Mouse (Mus musculus) spleen, postnatal 4 days (tissue): Measurements from ENCODE around the gene Tpbpb.
"Not testable (repeated sequence)": the region's sequence is repeated elsewhere in the genome, so short reads cannot be mapped to it uniquely, and the experiment has no call there.

Experiments
- DNase-seq, 2 experiments: peaks; one replicate each; pipeline ENCODE4 v3.0.0; 2022; ENCODE audit warnings: low spot score in 2 of 2

Tpbpb gene

GRCm38 (mm10) chr13:60904780-60905179, at the start of gene Tpbpb:
Gene Tpbpb (minus strand): TSS chr13:60904880.
- DNase-seq, result not testable (repeated sequence)

DNA sequence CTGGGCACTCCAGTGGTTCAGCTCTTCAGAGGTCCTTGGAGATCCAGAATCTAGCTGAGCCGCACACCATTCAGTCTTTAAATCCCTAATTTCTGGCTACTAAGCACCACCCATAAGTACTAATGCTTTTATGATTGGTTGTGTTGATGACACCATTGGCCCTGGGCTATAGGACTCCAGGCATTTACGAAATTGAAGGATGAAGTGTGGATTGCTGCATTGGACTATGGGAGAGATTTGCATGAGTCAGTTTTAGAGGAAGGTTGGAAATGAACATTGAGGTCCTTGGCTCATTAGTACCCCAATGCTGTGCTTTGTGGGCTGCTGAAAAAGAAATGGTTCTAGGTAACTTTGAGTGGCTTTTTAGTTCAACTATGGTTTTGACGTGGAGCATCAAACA, 37.2 kb upstream of the Tpbpb start, which contains the start of gene Tpbpa:
Gene Tpbpa (minus strand): TSS at position 101 of the 400 bp plus-strand sequence.
- DNase-seq, result not testable (repeated sequence)

- DNase-seq, result no peak
Measured at GRCm38 (mm10) chr13:60936500-60936901, 31.8 kb upstream of the Tpbpb start, which contains the start of the genes Gm49391 and Ctla2a. Gene Gm49391 (minus strand): TSS chr13:60936571. Gene Ctla2a (minus strand): TSS chr13:60936625.

DNA sequence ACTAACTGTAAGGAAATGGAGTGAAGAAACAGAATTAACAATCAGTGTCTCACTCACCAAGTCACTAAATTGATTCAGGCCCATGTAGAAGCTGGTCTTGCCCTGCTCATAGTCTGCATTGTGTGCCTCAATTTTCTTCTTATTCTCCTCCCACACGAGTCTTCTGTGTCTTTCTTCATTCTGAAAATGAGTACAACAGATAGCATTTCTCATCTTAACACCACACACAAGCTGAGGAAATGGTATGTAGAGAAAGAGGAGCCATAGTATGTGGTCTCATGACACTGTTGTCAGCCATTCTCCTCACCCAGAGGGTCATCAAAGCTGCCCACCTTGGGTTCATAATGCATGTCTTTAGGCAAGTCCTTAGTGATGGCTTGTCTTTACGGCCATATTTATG, 30.8 kb upstream of the Tpbpb start, which contains the start of gene Gm49393:
Gene Gm49393 (minus strand): TSS at position 101 of the 400 bp plus-strand sequence.
- not testable (repeated sequence) for DNase-seq

GRCm38 (mm10) chr13:60897328-60897727, 7.4 kb downstream of the Tpbpb start, which contains the start of gene Ctla2b:
Gene Ctla2b (minus strand): TSS chr13:60897447.
- DNase-seq, result no peak

GRCm38 (mm10) chr13:60896794-60897193, 7.9 kb downstream of the Tpbpb start, which contains the start of gene Gm49392:
Gene Gm49392 (minus strand): TSS chr13:60896894.
- not testable (repeated sequence) for DNase-seq

GRCm38 (mm10) chr13:60895406-60896160, 9.1 kb downstream of the Tpbpb start:
- DNase-seq, result no peak

DNA sequence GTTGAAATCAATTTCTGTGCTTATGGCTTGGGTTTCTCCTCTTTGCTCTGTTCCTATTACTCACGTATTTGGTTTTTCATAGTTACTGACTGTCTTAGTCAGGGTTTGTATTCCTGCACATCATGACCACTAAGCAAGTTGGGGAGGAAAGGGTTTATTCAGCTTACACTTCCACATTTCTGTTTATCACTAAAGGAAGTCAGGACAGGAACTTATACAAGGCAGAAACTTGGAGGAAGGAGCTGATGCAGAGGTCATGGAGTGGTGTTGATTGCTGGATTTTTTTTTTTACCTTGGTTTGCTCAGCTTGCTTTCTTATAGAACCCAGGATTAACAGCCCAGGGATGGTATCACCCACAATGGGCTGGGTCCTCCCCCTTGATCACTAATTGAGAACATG, 12.4 kb downstream of the Tpbpb start:
- no peak for DNase-seq

DNA sequence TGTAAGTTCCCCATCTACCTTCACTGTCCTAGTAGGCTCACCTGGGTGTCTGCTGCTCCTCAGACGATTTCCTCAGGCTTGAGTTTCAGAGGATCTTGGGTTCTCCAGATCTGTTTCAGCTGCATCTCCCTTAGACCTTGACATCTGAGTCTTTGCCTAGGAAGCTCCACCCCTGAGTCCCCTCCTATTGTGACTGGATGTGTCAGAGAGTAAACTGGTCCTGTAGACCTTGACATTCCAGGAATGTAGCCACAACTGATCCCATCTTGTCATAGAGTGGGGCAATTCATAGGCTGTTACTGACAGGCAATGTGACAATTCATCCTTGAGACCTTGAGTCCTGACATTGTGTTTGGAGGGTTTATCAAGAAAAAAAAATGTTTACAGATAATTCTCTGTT, 40.4 kb downstream of the Tpbpb start, which contains the start of gene 4930486L24Rik:
Gene 4930486L24Rik (minus strand): TSS at position 195 of the 400 bp plus-strand sequence.
- DNase-seq, result no peak
